Comparison of ENCODE assay signal across 24 mouse cellular contexts in the genomic region with DNA sequence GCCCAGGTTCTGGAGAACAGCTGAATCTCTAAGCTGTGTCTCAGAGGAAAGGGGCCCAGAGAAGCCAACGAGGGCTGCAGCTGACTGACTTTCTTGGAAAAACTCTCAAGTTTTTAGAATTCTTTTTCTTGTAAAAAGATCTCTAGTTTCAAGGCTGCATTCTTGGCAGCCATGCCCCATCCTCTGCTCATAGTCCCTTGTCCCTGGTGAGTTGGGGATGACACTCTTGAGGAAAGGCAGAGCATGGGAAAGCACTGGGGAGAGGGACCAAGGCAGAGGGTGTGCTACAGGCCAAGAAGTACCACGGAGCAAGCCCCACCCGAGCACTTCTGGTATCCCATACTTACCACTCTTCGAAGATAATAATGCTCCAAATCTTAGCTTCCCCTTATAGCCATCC. TPM values are rescaled to one million over a fixed set of nuclear protein-coding genes. Genes with fewer than 3 reads are reported as not detected.
DNase-seq lines count a peak whose midpoint lies in the region; TF ChIP-seq lines count a peak whose summit lies in the region.
"Had no signal": no experiment of that assay in that cellular context is flagged by ENCODE, and none has a peak within 500 bp of the region (broad histone marks: within the 10 kb centered on the region; RNA-seq: fewer than 3 reads in every experiment).

No protein-coding gene starts in this region.

- no peaks in the 10 kb centered on the region for H3K36me3 ChIP-seq in kidney, adult 2 months (ENCODE audit: control insufficient read depth, insufficient read depth, low read length)
- H3K36me3 ChIP-seq: hindbrain, embryonic 12.5 days; intestine, embryonic 15.5 days; limb, embryonic 13.5 days had no signal

- WGBS in kidney, adult 2 months: 72% methylated on average over 4 of the region's 4 CpGs

- no peak overlapping the region for H3K27ac ChIP-seq in kidney, adult 2 months (ENCODE audit: insufficient read depth, low read depth, low read length)
- H3K27ac ChIP-seq: hindbrain, embryonic 12.5 days; hindbrain, postnatal 0 days; intestine, embryonic 15.5 days; layer of hippocampus, adult 2 months; left cerebral cortex, adult 2 months; limb, embryonic 13.5 days had no signal

- no peaks in the 10 kb centered on the region for H3K4me1 ChIP-seq in kidney, adult 2 months (ENCODE audit: control insufficient read depth, insufficient read depth, low read length)
- H3K4me1 ChIP-seq: intestine, embryonic 15.5 days; limb, embryonic 13.5 days had no signal

- H3K4me3 ChIP-seq in kidney, adult 2 months (ENCODE audit: insufficient read depth, low read depth, low read length): no peak overlapping the region
- H3K4me3 ChIP-seq: hindbrain, embryonic 12.5 days; intestine, embryonic 15.5 days; layer of hippocampus, adult 2 months; left cerebral cortex, adult 2 months; limb, embryonic 13.5 days had no signal

- H3K27me3 ChIP-seq in kidney, adult 2 months (replicated peaks; ENCODE audit: control insufficient read depth, insufficient read depth, low read length): no peaks in the 10 kb centered on the region
- H3K27me3 ChIP-seq: hindbrain, embryonic 12.5 days; intestine, embryonic 15.5 days; limb, embryonic 13.5 days had no signal

- TF ChIP-seq CTCF in kidney, adult 2 months (conservative IDR thresholded peaks at IDR 0.05; ENCODE audit: insufficient read depth, insufficient read length, low read depth, low read length): no peak

- peak; percentile 25 to 78 for DNase-seq in adrenal gland, adult (ENCODE audit: inconsistent age in 2 of 2, low spot score in 1 of 2)
- DNase-seq in adrenal gland, postnatal 25 days: no peak
- DNase-seq in gastrocnemius, adult 18-20 months (ENCODE audit: low spot score): peak; percentile 12
- no peak for DNase-seq in gastrocnemius, postnatal 10 days
- peak; percentile 18 for DNase-seq in kidney, adult 2 months
- no peak for DNase-seq in kidney, adult 8-10 months
- DNase-seq in adipocyte (ENCODE audit: low spot score): peak; percentile 23
- DNase-seq in layer of hippocampus, adult 18-20 months (ENCODE audit: low spot score in 2 of 2): no peak
- DNase-seq: cerebellum, adult 18-20 months; cerebellum, postnatal 14 days; heart, postnatal 36 days; kidney, adult 9 months; kidney, postnatal 25 days; lung, postnatal 36 days; right cerebral cortex, postnatal 4 days; thymus, adult 18-20 months; thymus, postnatal 25 days had no signal

- TF ChIP-seq POLR2A in kidney, adult 2 months (IDR thresholded peaks at IDR 0.05; ENCODE audit: low read depth, low read length): no peak

RNA-seq across cellular contexts. Expression of a gene that starts 27.9 kb away (rescaled TPM):
- total RNA-seq in adrenal gland, postnatal 25 days (2021): 68.9 and 70.2 TPM in 2 replicates
- total RNA-seq in gastrocnemius, adult 18-20 months (2021): 10 to 100 TPM; 33.0 to 35.1 TPM
- total RNA-seq in gastrocnemius, postnatal 10 days (2021): 10 to 100 TPM; 32.7 to 36.2 TPM
- 30.5 and 38.4 TPM in 2 replicates for polyA plus RNA-seq in kidney, adult 2 months (2012; rRNA removed)
- total RNA-seq in layer of hippocampus, adult 18-20 months (2021): 10 to 100 TPM; 23.0 to 23.5 TPM

RNA-seq across cellular contexts. Expression of a gene that starts 38.9 kb away (rescaled TPM):
- total RNA-seq in adrenal gland, postnatal 25 days (2021): 13.2 and 13.4 TPM in 2 replicates
- total RNA-seq in gastrocnemius, adult 18-20 months (2021): 1 to 10 TPM; 1.8 TPM
- 10 to 100 TPM; 15.6 to 16.0 TPM for total RNA-seq in gastrocnemius, postnatal 10 days (2021)
- polyA plus RNA-seq in kidney, adult 2 months (2012; rRNA removed): 1.9 and 2.3 TPM in 2 replicates
- 10 to 100 TPM; 41.0 to 49.9 TPM for total RNA-seq in layer of hippocampus, adult 18-20 months (2021)

RNA-seq across cellular contexts. Expression of a gene that starts 47.2 kb away (rescaled TPM):
- total RNA-seq in adrenal gland, postnatal 25 days (2021): 34.1 and 40.9 TPM in 2 replicates
- total RNA-seq in gastrocnemius, adult 18-20 months (2021): 10 to 100 TPM; 15.4 to 17.4 TPM
- total RNA-seq in gastrocnemius, postnatal 10 days (2021): 10 to 100 TPM; 12.0 to 12.1 TPM
- polyA plus RNA-seq in kidney, adult 2 months (2012; rRNA removed): 17.0 and 18.7 TPM in 2 replicates
- 10 to 100 TPM; 39.9 to 42.0 TPM for total RNA-seq in layer of hippocampus, adult 18-20 months (2021)

RNA-seq across cellular contexts. Expression of a gene that starts 47.5 kb away (rescaled TPM):
- total RNA-seq in adrenal gland, postnatal 25 days (2021): 0.43 and 0.49 TPM in 2 replicates
- under 1 TPM in 1 of 2 experiments, not detected in 1; 0.07 TPM for total RNA-seq in gastrocnemius, adult 18-20 months (2021)
- total RNA-seq in gastrocnemius, postnatal 10 days (2021): under 1 TPM; 0.12 to 0.16 TPM
- 0.26 and 0.28 TPM in 2 replicates for polyA plus RNA-seq in kidney, adult 2 months (2012; rRNA removed)
- 1 to 10 TPM; 1.1 to 1.2 TPM for total RNA-seq in layer of hippocampus, adult 18-20 months (2021)
- polyA plus RNA-seq: activated CD4-positive, CD25-positive, alpha-beta regulatory T cell, adult 4 months had no signal

Comparison
In these comparisons a context has a peak if more than half of its experiments do, and no peak if none do; other contexts are left out.
1. DNase-seq: peak in adrenal gland, adult (2 of 2), gastrocnemius, adult 18-20 months (single experiment), kidney, adult 2 months (single experiment) and adipocyte (single experiment); none in adrenal gland, postnatal 25 days (single experiment), gastrocnemius, postnatal 10 days (single experiment), kidney, adult 8-10 months (0 of 2) and layer of hippocampus, adult 18-20 months (0 of 2).